Mouse (Mus musculus): ENCODE measurements around the gene Fdxacb1.

GRCm38 (mm10) chr9:50756711-50757110, 11.3 kb upstream of the Fdxacb1 start:
- TF ChIP-seq CTCF (IDR thresholded peaks at IDR 0.05; ENCODE audit: low read depth): no peak
- no peak for TF ChIP-seq EP300 (IDR thresholded peaks at IDR 0.05; ENCODE audit: low read depth)

Measured in liver, embryonic 14.5 days (tissue).